Mouse (Mus musculus): ENCODE data around the gene Isca2. TPM values are rescaled to one million over a fixed set of nuclear protein-coding genes. Genes with fewer than 3 reads are reported as not detected.
A peak's percentile ranks its signal among the peaks of the same experiment; 100 is the strongest.

Gene Isca2
- polyA plus RNA-seq, 1 experiment from 2014 or later: 100.0 TPM

DNA sequence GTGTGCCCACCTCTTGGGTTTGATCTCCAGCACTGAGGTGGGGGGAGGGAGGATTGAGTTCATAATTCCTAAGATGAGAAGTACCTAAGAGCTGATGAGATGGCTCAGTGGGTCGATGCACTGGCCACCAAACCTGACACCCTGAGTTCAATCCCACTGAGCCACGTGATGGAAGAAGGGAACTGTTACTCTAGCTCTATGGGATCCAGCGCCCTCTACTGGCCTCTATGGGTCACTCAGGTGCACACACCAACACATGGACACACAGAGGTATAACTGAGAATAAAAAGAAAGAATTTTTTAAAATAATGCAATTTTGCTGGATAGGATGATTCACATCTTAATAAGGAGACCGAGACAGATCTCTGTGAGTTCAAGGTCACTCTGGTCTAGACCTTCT lies 45.4 kb downstream of the Isca2 start:
- H3K27me3 ChIP-seq: no peaks in the 10 kb centered on the region
- ATAC-seq (ENCODE audit: insufficient read depth): no peak
- no peaks in the 10 kb centered on the region for H3K9me3 ChIP-seq (replicated peaks)
- no peak overlapping the region for H3K4me2 ChIP-seq
- H3K36me3 ChIP-seq (replicated peaks): no peaks in the 10 kb centered on the region
- no peak overlapping the region for H3K9ac ChIP-seq
- no peak overlapping the region for H3K4me3 ChIP-seq (replicated peaks)
- H3K4me1 ChIP-seq (replicated peaks): peaks cover 37% of the 10 kb centered on the region
- 54% methylated on average over 4 of the region's 4 CpGs for WGBS (ENCODE audit: insufficient replicate concordance)
- peak overlapping the region; percentile 86 for H3K27ac ChIP-seq (replicated peaks)

DNA sequence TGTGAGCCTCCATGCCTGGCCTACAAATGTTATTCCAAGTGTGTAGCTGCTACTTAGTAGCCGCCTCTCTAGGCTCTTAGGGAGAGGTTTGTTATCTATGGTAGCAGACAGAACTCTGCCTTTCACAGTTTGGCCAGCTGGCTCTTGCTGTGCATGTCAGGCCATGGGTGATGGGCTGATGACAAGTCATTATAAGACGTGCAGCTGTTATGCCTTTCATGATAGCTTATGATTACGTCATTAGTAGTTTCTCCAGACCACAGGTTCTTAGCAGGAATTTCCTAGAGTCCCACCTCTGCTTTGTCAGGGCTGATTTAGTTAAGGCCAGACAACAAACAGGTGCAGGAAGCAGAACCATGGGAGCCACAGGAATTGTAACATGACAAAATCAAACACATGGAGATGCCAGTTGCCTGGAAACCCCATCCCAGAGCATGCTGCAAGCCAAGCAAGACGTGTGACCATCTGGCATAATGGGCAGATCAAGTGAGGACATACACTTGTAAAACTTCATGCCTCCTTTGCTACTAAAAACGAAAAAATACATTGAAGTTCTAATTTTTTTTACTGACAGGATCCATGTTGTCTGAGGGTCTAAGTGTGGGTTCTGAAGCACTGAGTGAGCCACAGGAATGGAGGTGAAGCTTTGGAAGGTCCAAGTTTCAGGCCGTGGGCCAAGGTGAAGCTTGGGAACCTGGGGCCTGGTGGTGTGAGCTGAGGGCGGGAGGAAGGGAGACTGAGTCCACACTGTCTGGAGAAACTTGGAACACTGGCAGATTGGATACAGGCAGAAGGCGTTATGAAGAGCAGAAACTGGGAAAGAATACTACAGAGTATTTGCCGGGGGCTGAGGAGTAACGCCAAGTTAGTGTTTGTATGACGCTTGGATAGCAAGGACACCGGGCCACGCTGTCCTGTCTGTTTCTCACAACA lies 46.5 kb downstream of the Isca2 start:
- H3K36me3 ChIP-seq (replicated peaks): no peaks in the 10 kb centered on the region
- peak overlapping the region; percentile 86 for H3K27ac ChIP-seq (replicated peaks)
- peaks cover 37% of the 10 kb centered on the region for H3K4me1 ChIP-seq (replicated peaks)
- H3K4me3 ChIP-seq (replicated peaks): no peak overlapping the region
- H3K9me3 ChIP-seq (replicated peaks): no peaks in the 10 kb centered on the region
- H3K27me3 ChIP-seq: no peaks in the 10 kb centered on the region
- 62% methylated on average over 13 of the region's 13 CpGs for WGBS (ENCODE audit: insufficient replicate concordance)
- peak overlapping the region; percentile 16 for H3K9ac ChIP-seq
- peak overlapping the region; percentile 47 for H3K4me2 ChIP-seq
- ATAC-seq (ENCODE audit: insufficient read depth): peak; percentile 99

DNA sequence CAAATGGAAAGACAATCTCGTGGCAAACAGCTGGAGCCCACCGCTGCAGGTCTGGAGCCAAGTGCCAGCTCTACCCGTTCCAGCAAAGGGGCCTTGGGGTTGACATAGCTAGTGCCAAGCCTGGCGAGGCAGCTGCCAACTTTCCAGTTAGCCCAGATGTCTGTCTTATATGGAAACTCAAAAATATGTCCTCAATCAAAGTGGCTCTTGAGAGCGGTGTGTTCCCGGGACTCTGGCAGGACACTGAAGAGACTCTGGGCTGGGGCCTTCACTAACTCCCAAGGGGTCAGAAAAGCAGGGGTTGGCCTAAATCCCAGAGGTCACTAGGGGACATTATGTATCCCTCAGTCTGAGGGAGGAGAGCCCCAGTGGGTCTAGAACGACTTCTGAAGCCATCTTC lies 50.5 kb downstream of the Isca2 start:
- no peak for ATAC-seq (ENCODE audit: insufficient read depth)

DNA sequence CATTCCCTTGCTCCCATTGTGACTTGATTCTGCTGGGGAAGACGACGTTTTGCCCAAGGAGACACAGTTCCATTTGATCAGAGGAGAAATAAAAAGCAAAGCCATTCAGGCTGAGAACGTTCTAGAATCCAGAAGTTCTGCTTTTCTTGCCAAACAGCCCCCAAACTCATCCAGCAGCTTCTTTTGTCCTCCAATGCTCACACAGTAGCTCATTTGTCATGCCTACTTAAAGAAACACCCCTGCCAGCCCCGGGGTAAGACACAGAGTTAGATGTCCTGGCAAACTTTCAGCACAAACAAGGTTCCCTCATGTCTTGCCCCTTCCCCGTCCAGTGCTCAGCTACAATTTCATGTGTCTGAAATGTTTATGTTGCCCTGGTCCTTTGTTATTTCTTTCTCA lies 51.2 kb downstream of the Isca2 start:
- no peak overlapping the region for H3K27ac ChIP-seq (replicated peaks)
- H3K9ac ChIP-seq: no peak overlapping the region
- ATAC-seq (ENCODE audit: insufficient read depth): no peak
- WGBS (ENCODE audit: insufficient replicate concordance): 62% methylated on average over 5 of the region's 5 CpGs
- H3K9me3 ChIP-seq (replicated peaks): no peaks in the 10 kb centered on the region
- H3K27me3 ChIP-seq: peaks cover 32% of the 10 kb centered on the region
- H3K4me2 ChIP-seq: no peak overlapping the region
- H3K4me1 ChIP-seq (replicated peaks): peaks cover 20% of the 10 kb centered on the region
- H3K36me3 ChIP-seq (replicated peaks): no peaks in the 10 kb centered on the region
- no peak overlapping the region for H3K4me3 ChIP-seq (replicated peaks)

More for the DNA sequence above, 50.5 kb downstream of the Isca2 start:
- H3K4me3 ChIP-seq (replicated peaks): no peak overlapping the region
- WGBS (ENCODE audit: insufficient replicate concordance): 69% methylated on average over 7 of the region's 7 CpGs
- no peak overlapping the region for H3K4me2 ChIP-seq
- no peak overlapping the region for H3K27ac ChIP-seq (replicated peaks)
- H3K4me1 ChIP-seq (replicated peaks): peaks cover 26% of the 10 kb centered on the region
- no peak overlapping the region for H3K9ac ChIP-seq
- no peaks in the 10 kb centered on the region for H3K9me3 ChIP-seq (replicated peaks)
- H3K27me3 ChIP-seq: peaks cover 26% of the 10 kb centered on the region
- H3K36me3 ChIP-seq (replicated peaks): no peaks in the 10 kb centered on the region

Other genes with a start within 250 kb of the Isca2 start
- gene Vsx2, start 203.5 kb upstream of the Isca2 start, polyA plus RNA-seq (2015; fragmentation: Nextera tagmentation; extraction: Ambion mirVana): not detected in 2 replicates
- gene Abcd4, start 155.8 kb upstream of the Isca2 start, polyA plus RNA-seq (2015; fragmentation: Nextera tagmentation; extraction: Ambion mirVana): 3.7 and 3.9 TPM in 2 replicates
- gene Vrtn, start 132.2 kb upstream of the Isca2 start, polyA plus RNA-seq (2015; fragmentation: Nextera tagmentation; extraction: Ambion mirVana): not detected in 2 replicates
- gene Syndig1l, start 74.4 kb upstream of the Isca2 start, polyA plus RNA-seq (2015; fragmentation: Nextera tagmentation; extraction: Ambion mirVana): 0.06 and 0.10 TPM in 2 replicates
- 26.0 TPM in 2 replicates for gene Npc2, start 99 bp upstream of the Isca2 start, polyA plus RNA-seq (2015; fragmentation: Nextera tagmentation; extraction: Ambion mirVana)
- 0.26 and 0.35 TPM in 2 replicates for gene Ltbp2, start 103.3 kb downstream of the Isca2 start, polyA plus RNA-seq (2015; fragmentation: Nextera tagmentation; extraction: Ambion mirVana)
- 74.8 and 79.8 TPM in 2 replicates for gene Fcf1, start 197.6 kb downstream of the Isca2 start, polyA plus RNA-seq (2015; fragmentation: Nextera tagmentation; extraction: Ambion mirVana)
- gene Arel1, start 197.6 kb downstream of the Isca2 start, polyA plus RNA-seq (2015; fragmentation: Nextera tagmentation; extraction: Ambion mirVana): 14.6 and 14.8 TPM in 2 replicates
- 6.2 and 7.1 TPM in 2 replicates for gene Ylpm1, start 223.1 kb downstream of the Isca2 start, polyA plus RNA-seq (2015; fragmentation: Nextera tagmentation; extraction: Ambion mirVana)

Measured in liver, embryonic 15.5 days (tissue).